Mouse (Mus musculus) embryonic facial prominence, embryonic 11.5 days (tissue): Measurements from ENCODE around the gene Itk. TPM values are rescaled to one million over a fixed set of nuclear protein-coding genes. Genes with fewer than 3 reads are reported as not detected.

Experiments
- ATAC-seq: fragments of 200-750 bp; cut with Nextera tagmentation; replicated peaks from 2 replicates; pipeline ENCODE4 v1.8.0; 2017; ENCODE audit warnings: low read depth; ENCODE audit not compliant: insufficient number of reproducible peaks, low FRiP score, low TSS enrichment
- DNase-seq: peaks from one replicate; pipeline ENCODE4 v3.0.0-alpha.2; 2015; ENCODE audit warnings: low spot score
- H3K27ac ChIP-seq: fragments of 300-500 bp; sonication (generic); replicated peaks from 2 replicates; pipeline ENCODE4 v1.5.1; 2014; ENCODE audit warnings: mild to moderate bottlenecking, low read depth, low read length, control low read depth
- H3K27me3 ChIP-seq: fragments of 300-500 bp; sonication (generic); 2 replicates; pipeline ENCODE4 v1.6.1; 2014; ENCODE audit warnings: mild to moderate bottlenecking, low read length, moderate library complexity, mixed read lengths; ENCODE audit not compliant: control insufficient read depth, insufficient read depth
- H3K36me3 ChIP-seq: fragments of 300-500 bp; sonication (generic); replicated peaks from 2 replicates; pipeline ENCODE4 v1.6.1; 2014; ENCODE audit warnings: low read depth, mild to moderate bottlenecking, low read length, moderate library complexity, mixed read lengths; ENCODE audit not compliant: control insufficient read depth, insufficient read depth
- H3K4me1 ChIP-seq: fragments of 300-500 bp; sonication (generic); 2 replicates; pipeline ENCODE4 v1.6.1; 2014; ENCODE audit warnings: low read length, mixed read lengths; ENCODE audit not compliant: control insufficient read depth, insufficient read depth
- H3K4me2 ChIP-seq: fragments of 300-500 bp; sonication (generic); 2 replicates; pipeline ENCODE4 v1.6.1; 2014; ENCODE audit warnings: low read depth, mild to moderate bottlenecking, control low read depth, low read length, moderate library complexity
- H3K4me3 ChIP-seq: fragments of 300-500 bp; sonication (generic); 2 replicates; pipeline ENCODE4 v1.5.1; 2014; ENCODE audit warnings: low read depth, low read length, control low read depth
- H3K9ac ChIP-seq: fragments of 300-500 bp; sonication (generic); replicated peaks from 2 replicates; pipeline ENCODE4 v1.6.1; 2014; ENCODE audit warnings: mild to moderate bottlenecking, control low read depth, low read length
- H3K9me3 ChIP-seq: fragments of 300-500 bp; sonication (generic); replicated peaks from 2 replicates; pipeline ENCODE4 v1.6.1; 2016; ENCODE audit warnings: mild to moderate bottlenecking, low read length, inconsistent platforms, mixed read lengths; ENCODE audit not compliant: control insufficient read depth
- WGBS: fragments of 180-500 bp; shearing (Covaris S2); extraction: QIAGEN DNeasy Blood & Tissue Kit; methylation state at CpG from one replicate; pipeline ENCODE4 v1.1.7; 2014; 5-methylcytosine and 5-hydroxymethylcytosine counted together
- polyA plus RNA-seq: library from polyadenylated mRNA; unstranded; fragments of >200 nt; fragmentation: Nextera tagmentation; extraction: Ambion mirVana; gene quantifications from 2 replicates; pipeline ENCODE4 v1.2.1, GENCODE M21; 2014

The Itk gene
- polyA plus RNA-seq, 1 experiment from 2014 or later = not detected

DNA sequence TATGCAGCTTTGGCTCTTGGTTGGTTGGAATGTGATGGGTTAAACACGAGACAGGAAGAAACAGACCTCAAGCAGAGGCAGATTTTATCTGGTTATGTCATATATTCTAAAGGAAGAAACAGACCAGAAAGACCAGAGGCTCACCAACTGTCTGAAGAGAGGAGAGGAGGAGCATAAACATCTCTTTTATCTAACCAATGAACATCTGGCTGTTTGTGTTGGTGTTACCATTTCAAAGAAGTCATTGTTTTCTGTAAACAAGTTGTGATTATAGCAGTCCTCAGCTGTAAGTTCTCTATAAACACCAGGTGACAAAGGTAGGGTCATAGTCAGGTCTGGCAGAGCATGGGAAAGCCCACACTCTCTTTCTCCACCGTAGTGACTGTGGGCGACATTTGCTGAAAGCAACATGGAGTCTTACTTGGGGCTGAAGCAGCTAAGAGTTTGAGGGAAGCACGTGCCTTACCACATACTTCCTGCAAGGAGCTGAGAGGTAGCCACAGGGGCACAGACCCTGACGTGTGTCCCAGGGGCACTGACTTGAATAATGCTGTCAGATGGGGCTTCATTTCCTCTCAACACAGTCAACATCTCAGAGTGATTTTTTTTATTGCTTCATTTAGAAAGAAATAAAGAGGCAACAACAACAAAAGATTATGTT is 45.3 kb downstream of the Itk start:
- H3K27ac ChIP-seq = no peak overlapping the region
- H3K36me3 ChIP-seq = no peaks in the 10 kb centered on the region
- H3K9me3 ChIP-seq = no peaks in the 10 kb centered on the region
- no peak overlapping the region for H3K4me3 ChIP-seq
- H3K9ac ChIP-seq = no peak overlapping the region
- H3K4me1 ChIP-seq = no peaks in the 10 kb centered on the region
- no peak overlapping the region for H3K4me2 ChIP-seq
- no peak for DNase-seq
- ATAC-seq = no peak
- WGBS = 49% methylated on average over 5 of the region's 5 CpGs
- H3K27me3 ChIP-seq = no peaks in the 10 kb centered on the region

DNA sequence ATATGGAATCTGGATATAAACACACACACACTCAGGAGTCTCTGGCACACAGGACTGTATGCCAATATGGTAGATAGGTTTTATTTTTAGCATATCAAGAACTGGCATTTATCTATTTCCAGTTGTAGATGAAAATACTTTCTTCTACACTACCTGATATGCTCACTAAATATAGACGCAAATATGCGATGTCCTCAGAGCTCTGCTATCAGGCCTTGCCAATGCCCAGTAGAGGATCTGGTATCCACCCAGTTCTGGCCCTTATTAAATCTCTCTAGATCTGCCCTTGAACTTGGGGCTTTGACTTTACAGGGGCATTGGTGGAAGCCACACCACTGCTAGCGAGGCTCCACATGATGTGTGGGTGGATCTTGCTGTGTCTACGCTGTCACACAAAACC is 47.4 kb downstream of the Itk start:
- DNase-seq (no peak), ATAC-seq (no peak)
- 93% methylated on average over 4 of the region's 4 CpGs for WGBS
- no peaks in the 10 kb centered on the region for H3K4me1 ChIP-seq
- no peaks in the 10 kb centered on the region for H3K9me3 ChIP-seq
- H3K9ac ChIP-seq = no peak overlapping the region
- no peaks in the 10 kb centered on the region for H3K36me3 ChIP-seq
- no peak overlapping the region for H3K4me3 ChIP-seq
- H3K4me2 ChIP-seq = no peak overlapping the region
- no peaks in the 10 kb centered on the region for H3K27me3 ChIP-seq
- H3K27ac ChIP-seq = no peak overlapping the region

DNA sequence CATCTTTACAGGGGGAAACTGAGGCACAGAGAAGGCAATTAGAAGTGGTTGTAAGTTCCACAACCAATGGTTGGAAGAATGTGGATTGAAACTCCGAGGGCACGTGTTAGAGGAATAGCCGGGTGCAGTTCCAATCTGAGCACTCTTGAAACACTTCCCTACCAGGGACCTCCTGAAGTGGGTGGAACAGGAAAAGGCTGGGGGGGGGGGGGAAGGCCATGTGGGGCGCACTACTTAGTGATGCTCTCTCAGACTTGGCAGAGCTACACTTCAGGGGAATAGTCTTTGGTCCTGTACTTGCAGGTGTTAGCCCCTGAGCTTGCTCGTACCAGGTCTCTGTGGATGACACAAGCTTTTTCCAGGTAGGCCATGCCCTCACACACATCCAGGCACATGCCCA is 53.3 kb downstream of the Itk start:
- Histone ChIP-seq H3K36me3 (no peaks in the 10 kb centered on the region), H3K9ac (no peak overlapping the region), H3K9me3 (no peaks in the 10 kb centered on the region), H3K4me2 (no peak overlapping the region), H3K4me3 (no peak overlapping the region), H3K27me3 (no peaks in the 10 kb centered on the region), H3K4me1 (no peaks in the 10 kb centered on the region), H3K27ac (no peak overlapping the region)
- ATAC-seq (no peak), DNase-seq (no peak)
- WGBS = 91% methylated on average over 5 of the region's 5 CpGs

DNA sequence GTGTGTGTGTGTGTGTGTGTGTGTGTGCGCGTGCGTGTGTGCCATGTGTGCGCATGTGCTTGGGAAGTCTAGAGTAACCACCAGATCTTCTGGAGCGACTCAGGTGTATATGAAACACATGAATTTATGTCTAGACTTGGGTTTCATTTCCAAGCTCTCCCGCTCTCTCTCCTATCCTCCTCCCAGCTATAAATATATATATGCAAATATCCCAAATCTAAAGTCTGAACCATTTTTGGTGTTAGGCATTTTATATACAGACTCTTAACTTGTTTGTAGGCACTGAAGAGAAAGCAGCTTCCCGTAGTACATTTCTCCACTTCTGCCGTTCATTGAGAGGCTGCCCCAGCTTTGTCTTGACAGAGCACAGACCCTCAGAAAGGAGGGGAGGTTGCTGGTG is 57.1 kb downstream of the Itk start:
- DNase-seq (no peak), ATAC-seq (no peak)
- WGBS = 93% methylated on average over 8 of the region's 8 CpGs
- Histone ChIP-seq H3K4me2 (no peak overlapping the region), H3K36me3 (no peaks in the 10 kb centered on the region), H3K9ac (no peak overlapping the region), H3K9me3 (no peaks in the 10 kb centered on the region), H3K27me3 (no peaks in the 10 kb centered on the region), H3K27ac (no peak overlapping the region), H3K4me1 (no peaks in the 10 kb centered on the region), H3K4me3 (no peak overlapping the region)

DNA sequence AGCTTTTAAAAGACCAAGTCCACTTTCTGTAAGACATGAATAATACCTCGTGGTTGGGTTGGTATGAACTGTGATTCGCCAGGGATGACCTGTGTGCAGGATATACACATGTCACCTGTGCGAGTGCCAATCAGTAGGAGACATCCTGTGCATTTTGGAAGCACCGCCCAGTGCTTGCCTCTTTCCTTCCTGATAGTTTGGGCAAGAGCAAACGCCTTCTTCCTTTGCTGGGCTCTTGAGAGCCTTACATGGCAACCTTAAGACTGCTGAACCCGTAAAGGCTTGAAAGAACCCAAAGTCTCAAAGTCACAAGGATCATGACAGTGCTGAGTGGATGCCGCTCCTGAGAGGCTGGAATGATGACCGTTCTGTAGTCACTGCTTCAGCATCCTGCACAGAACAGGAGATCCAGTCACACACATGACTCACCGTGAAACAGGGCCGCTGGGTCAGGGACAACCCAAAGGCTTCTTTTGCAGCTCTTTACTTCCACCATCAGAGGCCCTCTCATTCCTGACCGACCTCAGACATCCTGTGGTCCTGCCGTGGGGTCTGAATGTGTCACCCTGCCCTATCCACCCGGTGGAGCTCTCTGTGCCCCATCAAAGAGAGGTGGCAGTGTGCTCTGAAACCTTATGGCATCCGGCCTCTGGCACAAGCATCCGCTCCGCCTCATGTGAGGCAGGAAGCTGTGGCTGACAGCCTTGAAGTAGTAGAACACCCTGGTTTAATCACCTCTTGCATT is 62.9 kb downstream of the Itk start:
- Histone ChIP-seq H3K36me3 (no peaks in the 10 kb centered on the region), H3K4me3 (no peak overlapping the region), H3K9me3 (no peaks in the 10 kb centered on the region), H3K27me3 (no peaks in the 10 kb centered on the region), H3K4me1 (no peaks in the 10 kb centered on the region), H3K27ac (no peak overlapping the region), H3K4me2 (no peak overlapping the region), H3K9ac (no peak overlapping the region)
- no peak for DNase-seq
- ATAC-seq = no peak
- WGBS = 87% methylated on average over 16 of the region's 16 CpGs

DNA sequence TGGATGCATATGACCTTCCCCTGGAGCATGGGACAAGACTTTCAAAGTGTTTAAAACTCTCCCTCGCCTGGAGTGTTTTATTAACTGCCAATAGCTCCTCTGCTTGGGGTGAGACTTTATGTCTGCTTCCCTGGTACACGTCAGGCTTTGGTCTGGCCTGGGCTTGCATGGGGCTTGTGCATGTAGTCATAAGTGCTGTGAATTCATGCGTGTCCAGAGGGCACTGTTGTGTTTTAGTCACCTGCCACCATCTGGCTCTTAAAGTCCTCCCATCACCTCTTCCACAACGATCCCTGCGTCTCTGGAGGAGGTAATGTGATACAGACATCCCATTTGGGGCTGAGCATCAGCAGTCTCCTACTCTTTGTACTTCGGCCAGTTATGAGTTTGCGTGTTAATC is 67.8 kb downstream of the Itk start:
- Histone ChIP-seq H3K36me3 (no peaks in the 10 kb centered on the region), H3K4me2 (no peak overlapping the region), H3K9ac (no peak overlapping the region), H3K27ac (no peak overlapping the region), H3K9me3 (no peaks in the 10 kb centered on the region), H3K4me3 (no peak overlapping the region), H3K4me1 (no peaks in the 10 kb centered on the region), H3K27me3 (no peaks in the 10 kb centered on the region)
- no peak for DNase-seq
- ATAC-seq = no peak
- 70% methylated on average over 7 of the region's 7 CpGs for whole genome bisulfite sequencing

DNA sequence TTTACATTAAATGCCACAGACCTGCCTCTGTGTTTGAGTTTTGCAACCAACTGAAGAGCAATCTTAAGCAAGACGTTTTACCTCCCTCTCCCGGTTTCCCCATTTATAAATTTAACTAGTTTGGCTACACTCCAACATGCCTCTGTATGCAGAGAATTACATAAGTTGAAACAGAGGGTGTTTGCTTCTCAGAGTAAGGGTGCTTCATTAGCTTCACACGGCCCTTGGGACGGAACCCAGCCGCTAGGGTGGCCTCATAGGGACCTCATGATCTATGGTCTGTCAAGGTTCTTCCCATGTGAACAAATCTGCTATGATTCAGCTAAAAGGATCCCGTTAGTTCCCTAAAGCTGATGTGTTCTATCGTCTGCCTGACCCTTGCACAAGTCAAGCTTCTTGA is 74.8 kb downstream of the Itk start:
- no peak overlapping the region for H3K4me3 ChIP-seq
- no peaks in the 10 kb centered on the region for H3K9me3 ChIP-seq
- DNase-seq (no peak), ATAC-seq (no peak)
- H3K27me3 ChIP-seq = peaks cover 6% of the 10 kb centered on the region; the same call in 1 of the 2 replicates
- H3K9ac ChIP-seq = no peak overlapping the region
- no peaks in the 10 kb centered on the region for H3K36me3 ChIP-seq
- H3K27ac ChIP-seq = no peak overlapping the region
- H3K4me2 ChIP-seq = no peak overlapping the region
- WGBS = 82% methylated on average over 7 of the region's 7 CpGs
- no peaks in the 10 kb centered on the region; the same call in 1 of the 2 replicates for H3K4me1 ChIP-seq

DNA sequence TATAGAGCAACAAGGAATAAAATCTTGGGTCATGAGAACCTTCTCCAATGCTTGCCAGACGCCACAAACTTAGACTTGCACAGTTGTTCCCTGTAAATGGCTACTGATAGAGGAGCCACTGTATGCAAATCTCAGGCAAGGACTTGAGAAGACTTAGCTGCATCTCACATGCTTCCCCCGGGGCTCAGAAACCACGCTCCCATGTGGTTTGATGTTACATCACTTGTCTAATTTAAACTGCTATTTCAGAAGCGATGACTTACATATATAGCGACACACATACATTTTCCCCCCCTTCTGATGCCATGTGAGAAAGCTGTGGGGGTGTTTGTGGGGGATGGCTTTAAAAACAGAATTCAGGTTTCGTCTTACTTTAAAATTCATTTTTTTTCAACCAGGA is 75.5 kb downstream of the Itk start:
- Histone ChIP-seq H3K4me1 (no peaks in the 10 kb centered on the region; the same call in 1 of the 2 replicates), H3K9ac (no peak overlapping the region), H3K27ac (no peak overlapping the region), H3K36me3 (no peaks in the 10 kb centered on the region), H3K4me2 (no peak overlapping the region), H3K27me3 (peaks cover 6% of the 10 kb centered on the region; the same call in 1 of the 2 replicates), H3K4me3 (no peak overlapping the region), H3K9me3 (no peaks in the 10 kb centered on the region)
- no peak for DNase-seq
- ATAC-seq = no peak
- 78% methylated on average over 6 of the region's 6 CpGs for WGBS
